Mouse (Mus musculus): ENCODE measurements at regions not wholly inside any gene's neighbourhood (a gene's known extent, or its start where the extent isn't known, plus 50 kb on each side); places are given as distances from the start of the nearest gene placed in this dataset.

DNA sequence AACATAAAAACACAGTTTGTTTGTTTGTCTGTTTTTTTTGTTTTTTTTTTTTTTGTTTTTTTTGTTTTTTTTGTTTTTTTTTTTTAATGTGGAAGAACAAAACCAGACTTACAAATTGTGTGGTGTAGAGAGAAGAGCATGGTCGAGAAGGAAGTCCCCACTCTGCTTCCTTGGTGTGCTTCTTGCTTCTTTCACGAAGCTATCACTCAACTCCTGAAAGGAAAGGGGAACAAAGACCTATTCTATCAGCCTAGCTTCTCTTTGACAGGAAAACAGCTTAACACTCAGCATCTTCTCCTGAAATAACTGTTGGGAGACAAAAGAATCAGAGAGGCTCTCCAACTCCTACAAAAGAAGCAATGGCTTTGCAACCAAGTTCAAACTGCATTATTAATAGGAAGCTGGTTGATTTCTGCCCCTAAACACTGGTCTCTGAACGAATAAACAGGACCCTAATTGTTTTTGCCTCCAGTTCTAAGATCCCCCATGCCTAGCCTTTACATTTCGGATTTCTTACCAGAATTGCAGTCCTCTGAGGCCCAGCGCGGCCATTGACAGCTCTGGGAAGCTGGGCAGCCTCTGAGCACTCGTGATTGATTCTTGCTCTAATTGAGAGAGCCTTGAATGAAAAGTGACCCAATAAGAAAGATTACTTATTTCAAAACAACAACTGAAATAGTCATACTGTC, 230.2 kb downstream of the Ttll7 start:
- DNase-seq (ENCODE audit: low spot score) = no peak
- Histone ChIP-seq H3K27ac (0 out of 2 replicates have a peak overlapping the region, but pooled peaks have one; percentile 42), H3K9me3 (no peaks in the 10 kb centered on the region), H3K4me3 (no peak overlapping the region), H3K36me3 (no peaks in the 10 kb centered on the region), H3K27me3 (ENCODE audit: insufficient read depth, poor library complexity, severe bottlenecking) (no peaks in the 10 kb centered on the region), H3K4me1 (no peaks in the 10 kb centered on the region; the same call in 1 of the 2 replicates)
- 51% methylated on average over 7 of the region's 7 CpGs for WGBS

DNA sequence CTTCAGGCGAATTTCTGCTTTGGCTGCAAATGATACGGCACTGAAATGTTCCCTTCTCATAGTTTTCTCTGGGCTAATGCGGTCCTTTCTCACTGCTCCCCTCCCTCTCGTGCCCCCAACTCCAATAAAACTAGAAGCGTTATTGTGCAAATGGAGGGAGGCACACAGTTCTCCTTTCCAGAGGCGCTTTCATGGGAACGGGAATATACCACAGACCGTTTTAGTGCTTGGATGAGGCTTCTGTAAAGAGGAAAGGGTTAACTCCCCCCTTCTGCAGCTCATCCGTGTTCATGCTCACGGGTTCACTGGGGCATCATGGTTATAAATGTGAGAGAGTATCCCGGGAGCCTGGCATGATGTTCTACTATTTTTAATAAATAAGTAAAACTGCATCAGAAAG, 231.2 kb downstream of the Ttll7 start:
- WGBS = 77% methylated on average over 11 of the region's 11 CpGs

DNA sequence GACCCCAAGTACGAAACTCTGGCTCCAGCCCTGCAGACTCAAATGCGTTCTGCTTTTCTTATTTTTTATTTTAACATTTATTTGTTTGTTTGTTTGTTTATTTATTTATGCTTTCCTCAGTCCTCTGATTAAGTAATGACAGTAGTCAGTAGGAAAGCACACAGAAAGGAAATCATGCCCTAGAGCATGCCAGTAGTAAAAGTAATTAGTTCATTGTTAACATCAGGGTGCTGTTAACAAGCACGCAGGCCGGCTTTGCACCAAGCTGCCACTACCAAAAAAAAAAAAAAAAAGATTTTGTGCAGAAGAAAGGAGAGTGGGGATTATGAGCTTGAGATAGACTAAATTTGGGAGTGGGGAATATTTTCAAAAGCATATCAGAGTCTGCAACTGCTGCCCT, 231.7 kb downstream of the Ttll7 start:
- WGBS = 85% methylated on average over 4 of the region's 4 CpGs
- Histone ChIP-seq H3K9me3 (no peaks in the 10 kb centered on the region), H3K4me1 (no peaks in the 10 kb centered on the region; the same call in 1 of the 2 replicates), H3K4me3 (no peak overlapping the region), H3K27ac (no peak overlapping the region), H3K27me3 (ENCODE audit: insufficient read depth, poor library complexity, severe bottlenecking) (no peaks in the 10 kb centered on the region), H3K36me3 (no peaks in the 10 kb centered on the region)
- no peak for DNase-seq (ENCODE audit: low spot score)

More for the DNA sequence above, 231.2 kb downstream of the Ttll7 start:
- no peaks in the 10 kb centered on the region for H3K9me3 ChIP-seq
- H3K27me3 ChIP-seq (ENCODE audit: insufficient read depth, poor library complexity, severe bottlenecking) = no peaks in the 10 kb centered on the region
- no peak overlapping the region for H3K4me3 ChIP-seq
- H3K4me1 ChIP-seq = no peaks in the 10 kb centered on the region; the same call in 1 of the 2 replicates
- H3K27ac ChIP-seq = no peak overlapping the region
- no peaks in the 10 kb centered on the region for H3K36me3 ChIP-seq
- no peak for DNase-seq (ENCODE audit: low spot score)

DNA sequence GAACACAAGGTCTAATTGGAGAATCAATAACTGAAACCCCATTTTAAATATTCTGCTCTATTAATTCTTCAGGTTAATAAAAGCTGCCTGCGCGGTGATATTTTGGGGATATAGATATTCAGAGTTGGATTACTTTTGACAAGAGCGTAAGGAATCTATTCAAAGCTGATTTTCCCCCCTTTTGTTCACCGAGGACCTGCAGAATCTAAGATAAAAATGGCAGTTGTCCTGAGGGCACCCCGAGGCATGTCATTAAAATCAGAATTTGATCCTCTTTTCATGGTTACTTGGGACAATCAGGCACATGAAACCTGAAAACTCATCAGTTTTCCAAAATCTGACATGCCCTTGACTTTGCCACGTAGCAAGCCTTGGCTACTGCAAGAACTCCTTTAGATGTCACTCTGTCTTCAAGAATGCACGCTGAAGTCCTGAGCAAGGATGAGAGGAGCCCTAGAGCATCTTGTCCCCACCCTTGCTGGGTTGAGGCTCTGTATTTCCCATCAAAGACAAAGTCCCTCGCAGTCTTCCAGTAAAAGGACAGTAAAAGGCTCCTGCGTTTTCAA, 232.5 kb downstream of the Ttll7 start:
- Histone ChIP-seq H3K4me3 (no peak overlapping the region), H3K27ac (no peak overlapping the region), H3K4me1 (no peaks in the 10 kb centered on the region; the same call in 1 of the 2 replicates), H3K9me3 (no peaks in the 10 kb centered on the region), H3K27me3 (ENCODE audit: insufficient read depth, poor library complexity, severe bottlenecking) (no peaks in the 10 kb centered on the region), H3K36me3 (no peaks in the 10 kb centered on the region)
- no peak for DNase-seq (ENCODE audit: low spot score)
- 71% methylated on average over 9 of the region's 9 CpGs for WGBS

DNA sequence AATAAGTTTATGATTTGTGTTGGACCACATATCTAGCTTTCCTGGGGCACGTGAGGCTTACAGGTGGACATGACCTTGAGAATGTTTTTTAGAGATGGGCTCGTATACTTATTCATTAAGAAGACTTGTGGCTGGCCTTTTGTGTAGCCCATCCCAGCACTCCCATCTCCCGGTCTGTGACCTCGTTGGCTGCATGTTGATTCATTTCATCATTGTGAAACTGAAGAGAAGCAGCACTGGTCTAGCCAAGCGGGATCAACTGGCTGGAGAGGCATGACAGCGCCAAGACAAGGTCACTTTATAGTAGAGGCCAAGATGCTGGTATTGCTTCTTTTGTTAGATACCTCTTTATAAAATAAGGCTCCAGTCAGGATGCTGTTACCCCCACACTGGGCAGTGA, 236.0 kb downstream of the Ttll7 start:
- H3K27me3 ChIP-seq (ENCODE audit: insufficient read depth, poor library complexity, severe bottlenecking) = no peaks in the 10 kb centered on the region
- H3K9me3 ChIP-seq = no peaks in the 10 kb centered on the region
- H3K4me3 ChIP-seq = no peak overlapping the region
- H3K36me3 ChIP-seq = no peaks in the 10 kb centered on the region
- H3K4me1 ChIP-seq = no peaks in the 10 kb centered on the region
- H3K27ac ChIP-seq = no peak overlapping the region
- no peak for DNase-seq (ENCODE audit: low spot score)
- WGBS = 83% methylated on average over 6 of the region's 6 CpGs

DNA sequence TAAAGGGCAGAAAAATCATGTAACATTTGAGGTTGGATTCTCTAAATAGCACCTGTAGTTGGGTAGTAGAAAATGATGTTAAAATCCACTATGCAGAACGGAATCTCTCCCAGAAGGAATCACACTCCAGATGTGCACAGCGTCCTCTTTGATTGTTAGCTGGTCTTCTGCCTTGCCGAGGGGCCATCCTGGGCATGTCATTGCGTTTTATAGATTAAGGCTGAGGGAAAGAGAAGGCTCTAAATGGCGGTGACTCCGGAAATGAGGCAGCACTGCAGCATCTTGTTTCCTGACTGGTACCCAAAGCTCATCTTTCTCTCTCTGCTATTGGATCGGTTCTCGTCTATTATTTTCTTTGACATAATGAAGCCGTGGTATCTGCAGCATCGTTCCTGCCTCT, 237.5 kb downstream of the Ttll7 start:
- WGBS = 83% methylated on average over 10 of the region's 10 CpGs
- Histone ChIP-seq H3K4me3 (no peak overlapping the region), H3K27ac (no peak overlapping the region), H3K4me1 (no peaks in the 10 kb centered on the region), H3K27me3 (ENCODE audit: insufficient read depth, poor library complexity, severe bottlenecking) (no peaks in the 10 kb centered on the region), H3K9me3 (no peaks in the 10 kb centered on the region), H3K36me3 (no peaks in the 10 kb centered on the region)
- no peak for DNase-seq (ENCODE audit: low spot score)

DNA sequence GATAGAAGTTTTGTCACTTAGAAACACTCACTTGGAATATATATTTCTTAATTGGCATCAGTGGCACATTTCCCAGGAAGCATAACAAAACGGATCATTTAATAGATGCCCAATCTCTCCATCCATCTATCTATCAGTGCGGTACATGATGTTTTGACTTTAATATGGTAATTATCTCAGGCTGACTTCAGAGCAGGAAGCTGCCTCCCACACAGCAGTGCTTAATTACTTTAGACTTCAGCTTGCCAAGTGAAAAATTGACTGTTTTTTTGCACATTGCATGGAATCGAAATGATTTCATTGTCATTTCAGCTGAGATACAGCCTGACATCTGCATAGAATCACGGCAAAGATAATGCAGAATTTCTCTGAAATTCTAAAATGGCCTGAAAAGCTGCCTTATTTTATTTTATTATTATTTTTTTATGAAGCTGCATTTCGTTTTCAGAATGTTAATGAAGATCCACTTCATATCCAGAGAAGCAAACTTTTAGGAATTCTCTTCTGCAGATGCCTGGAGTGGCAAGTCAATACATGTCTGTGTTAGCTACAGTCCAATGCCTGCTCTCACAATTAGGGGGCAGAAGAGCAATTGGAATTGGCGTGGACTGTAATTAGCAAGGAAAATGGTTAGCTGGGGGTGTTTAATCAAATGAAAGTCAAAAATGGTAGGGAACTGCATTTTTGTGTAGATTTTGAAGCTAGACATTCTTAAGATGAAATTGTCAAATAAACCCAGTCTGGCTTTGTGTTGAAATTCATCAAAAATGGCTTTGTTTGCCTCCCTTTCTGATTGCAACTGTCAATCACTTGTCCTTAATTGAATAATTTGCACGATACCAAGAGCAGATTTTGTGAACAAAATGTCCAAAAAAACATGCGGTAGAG, 240.3 kb downstream of the Ttll7 start:
- H3K9me3 ChIP-seq = no peaks in the 10 kb centered on the region
- no peaks in the 10 kb centered on the region for H3K4me1 ChIP-seq
- H3K27ac ChIP-seq = no peak overlapping the region
- no peak overlapping the region for H3K4me3 ChIP-seq
- H3K27me3 ChIP-seq (ENCODE audit: insufficient read depth, poor library complexity, severe bottlenecking) = no peaks in the 10 kb centered on the region
- no peaks in the 10 kb centered on the region for H3K36me3 ChIP-seq
- WGBS = 75% methylated on average over 8 of the region's 8 CpGs
- no peak for DNase-seq (ENCODE audit: low spot score)

DNA sequence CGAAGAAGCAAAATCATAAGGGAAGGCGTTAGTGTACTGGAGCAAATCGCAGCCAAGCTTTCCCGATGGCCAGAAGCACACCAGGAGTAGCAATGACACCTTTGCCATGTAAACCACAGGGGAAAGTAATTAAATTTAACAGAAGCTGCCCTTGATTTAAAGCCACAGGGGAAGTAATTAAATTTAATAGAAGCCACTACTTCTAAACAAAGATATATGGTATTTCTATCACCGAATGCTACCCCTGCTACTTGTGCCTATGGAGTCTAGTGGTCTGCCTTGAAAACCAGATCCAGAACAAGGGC, 240.9 kb downstream of the Ttll7 start:
- no peak overlapping the region for H3K4me3 ChIP-seq
- H3K4me1 ChIP-seq = no peaks in the 10 kb centered on the region; the same call in 1 of the 2 replicates
- 93% methylated on average over 5 of the region's 5 CpGs for WGBS
- no peaks in the 10 kb centered on the region for H3K9me3 ChIP-seq
- no peak for DNase-seq (ENCODE audit: low spot score)
- H3K27me3 ChIP-seq (ENCODE audit: insufficient read depth, poor library complexity, severe bottlenecking) = no peaks in the 10 kb centered on the region
- H3K36me3 ChIP-seq = no peaks in the 10 kb centered on the region
- H3K27ac ChIP-seq = no peak overlapping the region

DNA sequence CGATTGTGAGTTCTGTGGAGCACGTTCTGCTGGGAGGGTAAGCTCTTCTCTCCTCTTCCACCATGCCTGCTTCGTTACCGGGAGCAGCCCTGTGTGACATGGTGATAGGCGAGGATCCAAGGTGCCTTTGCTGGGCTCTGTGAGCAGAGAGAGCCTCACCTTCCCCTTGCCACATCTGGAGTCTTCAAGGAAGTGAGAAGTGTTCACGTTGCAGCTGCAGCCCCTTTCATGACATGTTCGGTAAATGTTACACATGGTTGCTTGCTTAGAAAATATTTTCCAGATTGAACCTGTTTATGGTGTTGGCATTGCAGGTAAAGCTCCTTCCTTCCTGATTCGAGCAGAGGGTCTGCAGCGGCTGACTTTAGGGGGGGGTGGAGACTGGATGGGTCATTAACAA, 244.0 kb downstream of the Ttll7 start:
- Histone ChIP-seq H3K9me3 (no peaks in the 10 kb centered on the region), H3K36me3 (no peaks in the 10 kb centered on the region), H3K4me3 (no peak overlapping the region), H3K27me3 (ENCODE audit: insufficient read depth, poor library complexity, severe bottlenecking) (peaks cover 9% of the 10 kb centered on the region), H3K27ac (no peak overlapping the region), H3K4me1 (peaks cover 10% of the 10 kb centered on the region; the same call in 1 of the 2 replicates)
- DNase-seq (ENCODE audit: low spot score) = no peak
- whole genome bisulfite sequencing = 53% methylated on average over 9 of the region's 9 CpGs

DNA sequence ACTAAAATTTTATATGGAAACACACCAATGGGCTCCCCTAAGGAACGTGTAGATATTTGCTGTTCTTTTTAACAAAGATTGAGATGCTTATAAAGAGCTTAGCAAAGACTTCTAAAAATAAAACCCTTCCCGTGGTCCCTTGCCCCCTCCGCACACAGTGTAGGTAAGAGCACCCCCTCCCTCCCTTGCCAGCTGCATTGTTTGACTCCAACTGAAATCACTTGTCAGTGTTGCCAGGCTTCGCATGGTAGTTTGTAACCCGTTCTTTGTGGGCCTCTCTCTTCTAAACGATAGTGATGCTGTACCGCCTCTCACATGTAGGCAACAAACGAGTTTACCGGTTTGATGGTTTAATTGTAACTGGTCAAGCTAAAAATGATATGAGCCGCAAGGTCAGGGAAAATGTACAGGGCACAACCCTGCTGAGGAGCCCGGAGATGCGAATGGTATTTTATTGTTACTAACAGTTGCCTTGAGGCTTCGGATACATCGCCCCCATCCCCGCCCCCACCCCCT, 246.0 kb downstream of the Ttll7 start:
- Histone ChIP-seq H3K4me3 (0 out of 2 replicates have a peak overlapping the region, but pooled peaks have one; percentile 15), H3K27ac (0 out of 2 replicates have a peak overlapping the region, but pooled peaks have one; percentile 29), H3K4me1 (peaks cover 10% of the 10 kb centered on the region; the same call in 1 of the 2 replicates), H3K36me3 (no peaks in the 10 kb centered on the region), H3K27me3 (ENCODE audit: insufficient read depth, poor library complexity, severe bottlenecking) (peaks cover 24% of the 10 kb centered on the region), H3K9me3 (no peaks in the 10 kb centered on the region)
- 43% methylated on average over 15 of the region's 15 CpGs for WGBS
- DNase-seq (ENCODE audit: low spot score) = no peak

DNA sequence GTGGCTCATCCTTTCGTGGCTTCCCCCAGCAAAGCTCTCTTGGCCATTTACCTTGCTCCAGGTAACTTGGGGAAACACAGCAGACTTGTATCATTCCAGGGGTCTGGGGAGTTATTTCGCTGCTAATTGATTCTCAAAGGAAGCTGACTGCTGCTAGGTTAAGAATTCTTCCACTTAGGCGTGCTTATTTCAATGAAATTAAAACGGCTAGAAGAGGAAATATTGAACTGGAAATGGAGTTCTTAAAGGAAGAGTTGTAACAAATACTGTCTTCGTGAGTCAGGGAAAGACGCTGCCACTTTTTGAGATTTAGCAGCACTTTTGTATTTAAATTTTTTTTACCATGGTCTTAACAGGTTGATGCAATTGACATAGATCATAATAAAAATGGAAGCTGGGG, 246.4 kb downstream of the Ttll7 start:
- 55% methylated on average over 6 of the region's 6 CpGs for WGBS
- H3K36me3 ChIP-seq = no peaks in the 10 kb centered on the region
- no peaks in the 10 kb centered on the region for H3K9me3 ChIP-seq
- H3K27ac ChIP-seq = 0 out of 2 replicates have a peak overlapping the region, but pooled peaks have one; percentile 29
- peaks cover 12% of the 10 kb centered on the region; the same call in 1 of the 2 replicates for H3K4me1 ChIP-seq
- DNase-seq (ENCODE audit: low spot score) = no peak
- peaks cover 24% of the 10 kb centered on the region for H3K27me3 ChIP-seq (ENCODE audit: insufficient read depth, poor library complexity, severe bottlenecking)
- no peak overlapping the region for H3K4me3 ChIP-seq

DNA sequence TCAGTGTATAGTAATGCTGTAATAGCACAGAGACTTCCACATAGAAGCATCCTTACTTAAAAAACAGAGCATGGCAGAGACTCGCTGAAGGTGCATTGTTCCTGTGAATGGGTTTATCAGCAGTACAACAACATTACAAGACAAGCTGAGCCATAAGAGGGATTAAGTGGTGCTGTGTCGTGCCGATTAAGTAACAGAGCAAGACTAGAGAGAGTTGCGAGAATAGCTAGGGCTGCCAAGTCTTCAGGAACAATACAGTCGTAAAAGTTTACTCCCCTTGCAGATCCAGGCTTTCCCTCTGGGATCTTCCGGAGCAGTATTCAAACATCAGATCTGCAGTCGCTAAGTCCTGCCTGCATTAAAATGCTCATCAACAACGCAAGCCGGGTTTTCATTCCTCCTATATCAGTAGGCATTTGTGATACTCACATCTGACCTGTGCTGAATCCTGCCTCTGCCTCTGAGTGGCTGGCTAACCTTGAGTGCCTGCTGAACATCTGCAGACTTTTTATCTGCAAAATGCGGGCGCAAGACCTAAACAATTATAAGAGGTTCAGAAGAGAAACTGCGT, 247.1 kb downstream of the Ttll7 start:
- H3K4me3 ChIP-seq = peak overlapping the region; percentile 8; the same call in 1 of the 2 replicates
- peaks cover 24% of the 10 kb centered on the region for H3K27me3 ChIP-seq (ENCODE audit: insufficient read depth, poor library complexity, severe bottlenecking)
- WGBS = 37% methylated on average over 12 of the region's 12 CpGs
- no peaks in the 10 kb centered on the region for H3K36me3 ChIP-seq
- no peak overlapping the region for H3K27ac ChIP-seq
- H3K9me3 ChIP-seq = no peaks in the 10 kb centered on the region
- peaks cover 12% of the 10 kb centered on the region; the same call in 1 of the 2 replicates for H3K4me1 ChIP-seq
- DNase-seq (ENCODE audit: low spot score) = no peak

Measured in heart, embryonic 10.5 days (tissue).